Mouse (Mus musculus) stomach, postnatal 0 days (tissue): ENCODE data around the gene Tcn2.

Experiments
- CTCF ChIP-seq: IDR thresholded peaks from 2 replicates; pipeline ENCODE4 v1.5.1; 2016; ENCODE audit warnings: antibody characterized with exemption, low read depth, mild to moderate bottlenecking, moderate library complexity
- EP300 ChIP-seq: optimal IDR thresholded peaks from 2 replicates; pipeline ENCODE3; 2016; ENCODE audit warnings: antibody characterized with exemption

- TF ChIP-seq CTCF, result no peak
- TF ChIP-seq EP300, result no peak
Observed at GRCm38 (mm10) chr11:3935135-3935534, 3.2 kb upstream of the Tcn2 start.
